Mouse (Mus musculus) retina, postnatal 1 day (tissue): Measurements from ENCODE around the gene Hmox2.
A peak's percentile ranks its signal among the peaks of the same experiment; 100 is the strongest.

Experiments used
- DNase-seq: peaks from one replicate; pipeline ENCODE4 v3.0.0-alpha.2; 2012

Hmox2 gene

GRCm38 (mm10) chr16:4785706-4786105 is 59.5 kb downstream of the Hmox2 start:
- DNase-seq, result peak; percentile 44

DNA sequence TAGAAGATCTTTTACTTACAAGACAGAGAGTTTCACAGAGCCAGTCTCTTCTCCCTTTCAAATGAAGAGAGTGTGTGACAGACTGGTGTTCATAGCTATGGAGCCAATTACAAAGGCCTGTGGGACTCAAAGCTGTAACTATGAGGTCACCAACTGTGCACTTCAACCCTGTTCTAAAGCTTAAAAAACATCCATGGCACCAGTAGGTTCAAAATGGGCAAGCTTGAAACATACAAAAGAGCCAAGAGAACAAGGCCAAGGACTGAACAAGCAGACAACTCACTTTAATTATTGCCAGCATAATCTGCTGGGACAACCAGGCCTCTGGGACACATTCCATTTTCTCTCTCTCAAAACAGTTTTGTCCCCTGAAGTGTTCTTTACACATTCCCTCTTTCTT is 62.0 kb downstream of the Hmox2 start:
- no peak for DNase-seq

GRCm38 (mm10) chr16:4789311-4789768 is 63.2 kb downstream of the Hmox2 start:
- no peak for DNase-seq

DNA sequence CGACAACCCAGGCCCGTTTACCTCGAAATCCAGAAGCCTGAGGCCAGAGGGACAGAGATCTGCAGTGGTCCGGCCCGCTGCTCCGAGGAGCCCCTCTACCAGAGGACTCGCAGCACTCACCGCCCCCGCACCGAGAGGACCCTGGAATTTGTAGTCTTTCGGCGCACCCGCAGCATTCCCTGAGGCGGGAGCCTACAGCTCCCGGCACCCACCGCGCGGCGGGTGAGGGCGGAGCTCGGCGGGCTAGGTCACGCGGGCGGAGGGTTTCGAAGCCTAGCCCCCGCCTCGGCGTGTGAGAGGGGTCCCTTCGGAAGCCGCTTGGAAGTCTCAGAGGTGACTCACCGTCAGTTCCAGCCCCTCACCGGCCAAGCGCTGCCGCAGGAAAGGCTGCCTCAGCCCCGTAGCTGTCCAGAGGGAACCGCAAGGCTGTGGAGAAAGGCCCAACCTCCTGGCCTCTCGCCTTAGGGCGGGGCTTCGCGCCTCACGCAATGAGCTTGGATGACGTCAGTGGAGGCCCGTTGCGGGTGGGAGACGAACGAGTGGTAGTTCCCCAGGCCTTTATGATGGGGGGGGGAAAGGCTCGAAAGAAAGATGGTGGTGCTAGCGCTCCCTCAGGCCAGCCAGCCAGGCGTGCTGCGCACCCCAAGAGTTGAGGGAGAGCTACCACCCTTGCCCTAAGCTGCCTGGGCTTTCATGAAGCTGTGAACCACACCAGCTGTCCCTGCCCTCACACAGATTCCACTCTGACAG is 63.8 kb downstream of the Hmox2 start, which contains the start of gene Cdip1:
Gene Cdip1, minus strand, starts transcription at position 483 of the 750 bp plus-strand sequence.
- DNase-seq, result peak; percentile 97

DNA sequence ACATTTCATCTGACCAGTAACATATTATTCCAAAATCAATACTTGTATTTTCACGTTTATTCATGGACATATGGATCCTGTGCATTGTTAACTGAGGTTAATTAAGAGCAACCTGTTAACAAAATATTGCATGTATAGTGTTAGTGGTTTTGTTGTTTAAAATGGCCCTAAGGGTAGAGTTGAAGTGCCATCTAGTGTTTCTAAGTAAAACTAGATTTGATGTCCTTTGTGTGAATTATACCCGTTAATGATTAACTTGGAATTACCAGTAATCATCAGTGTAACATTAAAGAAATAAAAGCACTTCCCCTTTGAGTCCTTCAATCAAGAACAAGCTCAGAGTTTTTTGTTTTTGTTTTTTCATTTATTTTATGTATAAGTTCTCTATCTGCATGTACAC is 65.2 kb downstream of the Hmox2 start:
- DNase-seq, result no peak

- no peak for DNase-seq
These were observed 70.5 kb downstream of the Hmox2 start for GRCm38 (mm10) chr16:4796631-4797030.
